Mouse (Mus musculus): ENCODE results near the gene Tmem81.
"Not testable (repeated sequence)": the region's sequence is repeated elsewhere in the genome, so short reads cannot be mapped to it uniquely, and the experiment has no call there.

The Tmem81 gene

GRCm38 (mm10) chr1:132506058-132506457 lies at the start of gene Tmem81:
Gene Tmem81 (plus strand): TSS chr1:132506230.
- DNase-seq (ENCODE audit: low read depth, low spot score): no peak

- no peak for DNase-seq (ENCODE audit: low read depth, low spot score)
These were observed 41.4 kb upstream of the Tmem81 start for GRCm38 (mm10) chr1:132464651-132465050.

DNA sequence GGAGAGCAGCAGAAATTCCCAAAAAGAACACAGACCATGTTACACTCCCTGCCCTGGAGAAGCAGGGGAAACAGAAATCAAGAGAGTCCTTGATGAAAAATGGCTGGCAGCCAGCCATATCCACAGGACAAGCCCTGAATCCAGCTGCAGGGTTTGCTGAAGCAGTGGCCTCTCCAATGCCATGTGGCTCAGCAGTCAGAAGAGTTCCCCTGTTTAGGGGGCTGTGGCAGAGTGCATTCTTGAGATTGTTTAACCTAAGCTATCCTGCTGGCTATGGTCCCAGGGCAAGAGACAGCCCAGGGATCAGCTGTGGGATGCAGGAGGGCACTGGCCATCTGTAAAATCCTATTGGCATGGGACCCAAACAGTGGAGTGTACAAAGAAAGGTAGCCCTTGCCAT lies 37.1 kb upstream of the Tmem81 start:
- no peak for DNase-seq (ENCODE audit: low read depth, low spot score)

- no peak for DNase-seq (ENCODE audit: low read depth, low spot score)
These were observed 36.5 kb upstream of the Tmem81 start for GRCm38 (mm10) chr1:132469519-132469918.

GRCm38 (mm10) chr1:132470031-132470430 lies 36.0 kb upstream of the Tmem81 start:
- DNase-seq (ENCODE audit: low read depth, low spot score): not testable (repeated sequence)

- DNase-seq (ENCODE audit: low read depth, low spot score): peak; percentile 81
These were observed 35.0 kb upstream of the Tmem81 start for GRCm38 (mm10) chr1:132471032-132471431.

- no peak for DNase-seq (ENCODE audit: low read depth, low spot score)
These were observed 34.5 kb upstream of the Tmem81 start for GRCm38 (mm10) chr1:132471499-132471898.

GRCm38 (mm10) chr1:132472537-132472936 lies 33.5 kb upstream of the Tmem81 start:
- DNase-seq (ENCODE audit: low read depth, low spot score): no peak

DNA sequence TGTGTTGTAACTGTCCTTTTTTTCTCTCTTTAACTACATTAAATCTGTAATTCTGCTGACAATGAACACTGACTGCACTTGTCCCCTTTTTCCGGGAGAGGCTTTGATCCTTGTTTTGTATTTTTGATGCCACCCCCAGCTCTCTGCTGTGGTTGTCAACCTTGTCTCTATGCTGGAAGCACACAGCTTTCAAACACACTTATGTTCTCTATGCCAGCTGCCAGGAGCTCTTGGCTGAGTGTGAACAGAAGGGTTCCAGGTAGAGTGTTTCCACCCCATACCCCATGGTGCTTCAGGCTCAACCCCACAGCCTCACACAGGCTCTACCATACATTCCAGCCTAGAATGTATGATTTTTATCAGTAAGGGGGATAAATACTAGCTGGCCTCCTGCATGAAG lies 31.5 kb upstream of the Tmem81 start:
- no peak for DNase-seq (ENCODE audit: low read depth, low spot score)

GRCm38 (mm10) chr1:132476575-132476927 lies 29.5 kb upstream of the Tmem81 start:
- no peak for DNase-seq (ENCODE audit: low read depth, low spot score)

GRCm38 (mm10) chr1:132476928-132477691 lies 28.9 kb upstream of the Tmem81 start, which contains the start of gene Rbbp5:
Gene Rbbp5 (plus strand): TSS chr1:132477365.
- DNase-seq (ENCODE audit: low read depth, low spot score): peak; percentile 73

DNA sequence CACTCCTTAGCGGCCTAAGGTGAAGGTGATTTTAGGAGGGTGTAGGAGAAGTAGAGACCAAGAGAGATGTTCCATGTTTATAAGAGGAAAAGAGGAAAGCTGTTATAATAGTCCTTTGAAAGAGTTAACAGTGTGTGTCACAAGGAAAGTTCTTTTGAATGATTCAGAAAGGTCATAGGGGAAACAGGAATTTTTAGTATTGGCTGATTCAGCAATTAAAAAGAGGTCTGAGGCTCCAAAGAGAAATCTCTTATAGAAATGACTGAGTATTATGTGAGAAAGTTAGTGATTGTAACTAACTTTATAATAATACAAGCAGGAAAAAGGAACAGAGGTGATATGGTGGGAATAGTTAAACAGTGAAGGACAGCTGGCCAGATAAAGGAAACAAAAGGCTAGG lies 26.6 kb upstream of the Tmem81 start:
- DNase-seq (ENCODE audit: low read depth, low spot score): no peak

- DNase-seq (ENCODE audit: low read depth, low spot score): no peak
These were observed 24.4 kb upstream of the Tmem81 start for GRCm38 (mm10) chr1:132481619-132482018.

- no peak for DNase-seq (ENCODE audit: low read depth, low spot score)
These were observed 22.8 kb upstream of the Tmem81 start for GRCm38 (mm10) chr1:132483234-132483633.

DNA sequence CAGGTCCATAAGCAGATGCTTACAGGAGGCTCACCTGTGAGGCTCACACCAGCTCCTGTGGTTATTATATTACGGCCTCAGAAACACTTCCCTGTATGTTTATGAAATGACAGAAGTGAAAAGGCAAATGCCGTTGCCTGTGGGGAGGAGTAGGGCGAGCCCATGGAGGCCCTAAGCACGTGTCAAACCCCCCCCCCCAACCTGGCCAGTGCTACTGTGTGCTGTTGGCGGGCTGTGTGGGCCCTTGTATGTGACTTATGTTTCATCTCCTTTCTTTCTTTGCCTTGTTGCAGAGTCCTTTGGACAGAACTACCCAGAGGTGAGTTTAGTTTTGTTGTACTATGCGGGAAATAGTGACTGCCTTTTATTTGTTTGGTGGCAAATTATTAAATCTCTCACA lies 22.3 kb upstream of the Tmem81 start:
- DNase-seq (ENCODE audit: low read depth, low spot score): no peak

- no peak for DNase-seq (ENCODE audit: low read depth, low spot score)
These were observed 5.5 kb upstream of the Tmem81 start for GRCm38 (mm10) chr1:132500535-132500934.

DNA sequence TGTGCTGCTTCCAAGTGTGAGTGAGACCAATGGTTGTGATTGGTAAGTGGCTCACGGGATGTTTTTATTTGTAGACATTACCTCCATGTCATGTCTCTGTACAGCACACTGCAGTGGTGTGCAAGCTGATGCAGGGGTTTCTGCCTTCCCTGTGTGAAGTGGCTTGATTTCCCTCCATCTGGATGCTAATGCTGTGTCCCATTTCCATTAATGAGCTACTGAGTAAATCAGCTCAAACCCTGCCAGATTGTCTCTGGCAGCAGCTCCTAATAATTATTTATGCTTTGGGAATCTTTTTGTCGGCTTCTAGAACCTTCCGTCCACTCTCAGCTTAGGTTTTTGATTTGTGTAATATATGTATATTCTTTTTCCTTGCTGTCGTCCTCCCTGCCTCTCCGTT lies 875 bp upstream of the Tmem81 start:
- no peak for DNase-seq (ENCODE audit: low read depth, low spot score)

DNA sequence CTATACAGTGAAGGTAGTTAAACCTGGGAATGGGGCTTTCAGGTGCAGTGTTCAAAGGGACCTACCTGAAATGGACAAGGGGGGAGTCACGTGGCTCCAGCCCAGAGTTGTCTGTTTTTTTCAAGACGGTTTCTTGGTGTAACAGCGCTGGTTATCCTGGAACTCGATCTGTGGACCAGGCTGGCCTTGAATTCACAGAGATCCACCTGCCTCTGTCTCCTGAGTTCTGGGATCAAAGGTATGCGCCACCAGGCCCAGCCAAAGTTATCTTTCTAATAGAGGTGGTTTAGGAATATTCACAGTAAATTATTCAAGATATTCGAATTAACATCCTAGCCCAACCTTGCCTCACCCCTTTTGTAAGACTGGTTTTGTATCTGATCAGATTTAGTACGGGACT lies 626 bp downstream of the Tmem81 start:
- no peak for DNase-seq (ENCODE audit: low read depth, low spot score)

- DNase-seq (ENCODE audit: low read depth, low spot score): no peak
These were observed 3.7 kb downstream of the Tmem81 start for GRCm38 (mm10) chr1:132509771-132510170.

DNA sequence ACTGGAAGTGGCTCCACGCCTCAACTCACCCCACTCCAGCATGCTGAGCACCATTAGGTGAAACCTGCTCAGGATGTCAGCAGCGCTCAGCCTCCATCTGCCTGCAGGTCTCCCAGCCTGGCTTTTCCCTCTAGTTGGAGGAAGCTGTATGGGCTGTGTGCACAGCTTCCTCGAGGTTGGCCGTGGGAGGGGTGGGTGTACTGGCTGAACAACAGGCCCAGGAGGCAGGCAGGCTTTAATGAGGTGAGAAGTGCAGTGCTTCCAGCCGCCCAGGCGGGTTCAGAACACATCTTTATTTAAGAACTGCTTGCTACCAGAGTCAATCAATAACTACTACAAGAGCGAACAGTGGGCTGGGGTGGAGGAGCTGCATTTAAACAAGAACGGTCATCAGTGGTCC lies 5.5 kb downstream of the Tmem81 start:
- no peak for DNase-seq (ENCODE audit: low read depth, low spot score)

- no peak for DNase-seq (ENCODE audit: low read depth, low spot score)
These were observed 6.1 kb downstream of the Tmem81 start for GRCm38 (mm10) chr1:132512106-132512505.

GRCm38 (mm10) chr1:132515339-132515738 lies 9.3 kb downstream of the Tmem81 start:
- DNase-seq (ENCODE audit: low read depth, low spot score): no peak

- no peak for DNase-seq (ENCODE audit: low read depth, low spot score)
These were observed 10.7 kb downstream of the Tmem81 start for GRCm38 (mm10) chr1:132516776-132517175.

DNA sequence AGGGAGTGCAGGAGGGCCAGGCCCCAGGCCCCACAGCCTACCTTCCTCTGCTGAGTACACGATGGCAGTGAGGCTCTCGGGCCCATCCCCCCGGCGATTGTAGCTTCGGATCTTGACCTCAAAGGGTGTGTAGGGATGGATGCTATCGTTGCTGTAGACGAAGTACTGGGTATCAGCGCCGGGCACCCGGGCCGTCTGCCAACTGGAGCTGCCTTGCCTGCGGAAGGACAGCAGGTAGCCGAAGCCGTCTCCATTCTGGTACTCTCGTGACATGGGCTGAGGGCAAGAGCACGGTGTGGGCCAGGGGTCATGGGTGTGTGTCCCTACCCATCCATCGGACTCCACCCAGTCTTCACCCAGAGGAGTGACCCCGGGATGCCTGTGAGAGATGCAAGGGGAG lies 12.6 kb downstream of the Tmem81 start:
- DNase-seq (ENCODE audit: low read depth, low spot score): no peak

Data from WW6 (cell line).